8 mouse cellular contexts compared by ENCODE assay signal in the genomic region with DNA sequence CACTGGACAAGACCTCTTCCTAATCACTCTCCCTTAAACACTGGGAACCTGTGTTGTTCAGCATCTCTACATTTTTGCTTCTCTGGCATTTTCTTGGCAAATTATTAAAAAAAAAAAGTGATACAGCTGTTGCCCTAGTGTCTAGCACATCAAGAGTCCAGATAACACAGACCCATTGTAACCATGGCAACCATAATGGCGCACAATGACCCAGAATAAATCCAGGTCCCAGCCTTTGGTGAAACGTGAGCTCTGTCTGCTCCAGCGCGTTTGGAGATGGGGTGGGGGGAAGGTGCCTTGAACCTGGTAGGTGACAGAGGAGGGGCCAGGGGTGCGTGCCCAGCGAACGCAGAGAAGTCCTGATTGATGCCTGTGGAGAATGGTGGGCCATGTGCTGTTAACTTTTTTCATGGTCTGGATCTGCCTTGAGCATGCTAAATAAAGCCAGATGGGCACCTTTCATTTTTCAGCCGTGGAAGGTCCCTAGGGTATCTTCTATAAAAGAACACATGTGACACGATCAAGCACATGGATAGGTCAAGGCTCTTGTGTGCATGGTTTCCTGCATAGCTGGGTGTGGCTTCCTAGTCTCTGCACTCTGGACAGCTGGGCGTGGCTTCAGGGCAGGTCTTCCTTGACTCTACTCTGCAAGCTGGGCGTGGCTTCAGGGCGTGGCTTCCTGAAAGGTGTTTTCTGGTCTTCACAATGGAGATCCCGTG.
DNase-seq lines count a peak whose midpoint lies in the region; ATAC-seq and TF ChIP-seq lines count a peak whose summit lies in the region.

No protein-coding gene starts in this region.

- H3K36me3 ChIP-seq in CH12.LX (replicated peaks in 1 of 2; ENCODE audit: control insufficient read depth in 1 of 2, insufficient read depth in 1 of 2, low read length in 1 of 2): no peaks in the 10 kb centered on the region

- no peak for TF ChIP-seq RAD21 in CH12.LX (IDR thresholded peaks at IDR 0.05; ENCODE audit: low read depth, low read length)

- in situ Hi-C loops in CH12.LX (cut with MboI; ENCODE audit: low pct_ligation_motif_present, low pct_unique_long_range_greater_than_20kb, low sequenced_read_pairs): no loop called here

- TF ChIP-seq EP300 in CH12.LX (IDR thresholded peaks at IDR 0.05; ENCODE audit: low read length): no peak

- TF ChIP-seq POLR2A in CH12.LX (IDR thresholded peaks at IDR 0.05; ENCODE audit: low read depth, low read length): no peak

- H3K79me2 ChIP-seq in CH12.LX (replicated peaks; ENCODE audit: control insufficient read depth, extremely low read depth, insufficient read depth, poor library complexity, severe bottlenecking): no peaks in the 10 kb centered on the region

- no peak overlapping the region for H3K4me3 ChIP-seq in CH12.LX (replicated peaks in 1 of 3; ENCODE audit: low read depth in 2 of 3, low read length in 2 of 3, poor library complexity in 1 of 3)

- DNase-seq in 3T3-L1 (ENCODE audit: low read depth, low spot score) (peak; percentile 18), CH12.LX (ENCODE audit: extremely low read depth) (peak; percentile 57)
- DNase-seq in heart, adult 9 months (ENCODE audit: low spot score in 2 of 2): peak; percentile 18 to 54
- DNase-seq in lung, postnatal 4 days: peak; percentile 28 to 59
- DNase-seq in layer of hippocampus, adult 9-11 months: no peak
- no peak for DNase-seq in left cerebral cortex, adult 18-20 months (ENCODE audit: low spot score in 2 of 2)
- DNase-seq in thymus, adult 18-20 months: no peak

- H3K9me3 ChIP-seq in CH12.LX (replicated peaks; ENCODE audit: low read length): no peaks in the 10 kb centered on the region

- no peak overlapping the region for H3K9ac ChIP-seq in CH12.LX (ENCODE audit: insufficient read depth, low read depth)

- H3K27me3 ChIP-seq in CH12.LX (replicated peaks): no peaks in the 10 kb centered on the region

- H3K4me2 ChIP-seq in CH12.LX (ENCODE audit: insufficient read depth, low read depth, poor library complexity, severe bottlenecking): 0 out of 2 replicates have a peak overlapping the region, but pooled peaks have one; percentile 5

- TF ChIP-seq CTCF in CH12.LX (conservative IDR thresholded peaks at IDR 0.05 in 1 of 2, IDR thresholded peaks at IDR 0.05 in 1 of 2; ENCODE audit: low read depth in 2 of 2, low read length in 2 of 2): no peak

- peaks cover 7 to 28% of the 10 kb centered on the region in 2 experiments for H3K4me1 ChIP-seq in CH12.LX (ENCODE audit: control insufficient read depth in 1 of 2, insufficient read depth in 2 of 2)

- no peak for ATAC-seq in erythroid progenitor cell, adult 5-6 weeks (replicated peaks; ENCODE audit: low FRiP score, poor library complexity, severe bottlenecking)

- H3K27ac ChIP-seq in CH12.LX (ENCODE audit: insufficient read depth, low read depth): no peak overlapping the region

- dilution Hi-C loops in CH12.LX (cut with MboI; ENCODE audit: extremely low pct_ligation_motif_present, extremely low pct_unique_long_range_greater_than_20kb, low sequenced_read_pairs): no loop called here

TF ChIP-seq in CH12.LX, 34 proteins besides CTCF, POLR2A, EP300 and RAD21:
- TF ChIP-seq MYC (IDR thresholded peaks at IDR 0.05; ENCODE audit: low read depth, low read length) (peak; percentile 40; the same call in 1 of the 2 replicates), KAT2A (IDR thresholded peaks at IDR 0.05; ENCODE audit: insufficient replicate concordance, low read length) (no peak), MAX (IDR thresholded peaks at IDR 0.05; ENCODE audit: low read length) (peak; percentile 49; the same call in 1 of the 2 replicates), JUN (IDR thresholded peaks at IDR 0.05; ENCODE audit: insufficient read depth, low read depth, low read length) (no peak), ELF1 (IDR thresholded peaks at IDR 0.05; ENCODE audit: low read depth, low read length) (0 out of 2 replicates have a peak, but pooled peaks have one; percentile 43), UBTF (IDR thresholded peaks at IDR 0.05; ENCODE audit: low read depth, low read length) (no peak), HCFC1 (IDR thresholded peaks at IDR 0.05; ENCODE audit: low read depth, low read length) (no peak), MEF2A (IDR thresholded peaks at IDR 0.05; ENCODE audit: borderline replicate concordance, low read depth, low read length) (no peak), ZMIZ1 (IDR thresholded peaks at IDR 0.05; ENCODE audit: low read depth, low read length) (no peak), MXI1 (IDR thresholded peaks at IDR 0.05; ENCODE audit: low read depth, low read length) (no peak), PAX5 (IDR thresholded peaks at IDR 0.05; ENCODE audit: low read length) (no peak), SMC3 (IDR thresholded peaks at IDR 0.05; ENCODE audit: low read depth, low read length) (no peak)
TF ChIP-seq in CH12.LX: peak in this region for 3.

Comparison
In these comparisons a context has a peak if more than half of its experiments do, and no peak if none do; other contexts are left out.
1. DNase-seq: peak in 3T3-L1 (single experiment), CH12.LX (single experiment), heart, adult 9 months (2 of 2) and lung, postnatal 4 days (2 of 2); none in layer of hippocampus, adult 9-11 months (single experiment), left cerebral cortex, adult 18-20 months (0 of 2) and thymus, adult 18-20 months (0 of 2).